Mouse (Mus musculus) MEL (cell line): ENCODE data around the gene Zbtb38. TPM values are rescaled to one million over a fixed set of nuclear protein-coding genes. Genes with fewer than 3 reads are reported as not detected.

Experiments
- DNase-seq: peaks from one replicate; pipeline ENCODE4 v3.0.0; 2011; ENCODE audit warnings: low read depth, low spot score
- H3K27ac ChIP-seq: 2 replicates; pipeline ENCODE4 v1.5.1; 2012; ENCODE audit warnings: low read depth, mild to moderate bottlenecking, control low read depth, low read length, moderate library complexity; ENCODE audit not compliant: control insufficient read depth
- H3K27me3 ChIP-seq, 2 experiments: fragments of 150-350 bp in 1 of 2; sonication (generic) in 1 of 2; 2 replicates each; pipeline ENCODE4 v1.6.1; 2012; ENCODE audit warnings: low read length in 2 of 2, mild to moderate bottlenecking in 2 of 2, improper control_type of control experiment in 1 of 2, moderate library complexity in 1 of 2; ENCODE audit not compliant: insufficient read depth in 2 of 2, control insufficient read depth in 1 of 2
- H3K36me3 ChIP-seq, 2 experiments: 2 replicates each; pipeline ENCODE4 v1.6.1; 2012 to 2014; ENCODE audit warnings: low read length in 2 of 2, improper control_type of control experiment in 1 of 2, inconsistent platforms in 1 of 2, mild to moderate bottlenecking in 1 of 2; ENCODE audit not compliant: insufficient read depth in 2 of 2, control insufficient read depth in 1 of 2
- H3K4me1 ChIP-seq, 2 experiments: fragments of 150-350 bp in 1 of 2; sonication (generic) in 1 of 2; 2 replicates each; pipeline ENCODE4 v1.6.1; 2012; ENCODE audit warnings: low read length in 2 of 2, improper control_type of control experiment in 1 of 2, mild to moderate bottlenecking in 1 of 2; ENCODE audit not compliant: insufficient read depth in 2 of 2, control insufficient read depth in 1 of 2
- H3K4me3 ChIP-seq, 2 experiments: fragments of 150-350 bp in 1 of 2; sonication (generic) in 1 of 2; 2 replicates each; pipeline ENCODE4 v1.5.1; 2012; ENCODE audit warnings: low read depth in 2 of 2, low read length in 2 of 2, mild to moderate bottlenecking in 2 of 2, moderate library complexity in 2 of 2, control low read depth in 1 of 2, improper control_type of control experiment in 1 of 2; ENCODE audit not compliant: control insufficient read depth in 1 of 2, insufficient read depth in 1 of 2
- H3K79me2 ChIP-seq: 2 replicates; pipeline ENCODE4 v1.6.1; 2012; ENCODE audit warnings: mild to moderate bottlenecking, low read length, moderate library complexity; ENCODE audit not compliant: control insufficient read depth, poor library complexity, insufficient read depth
- H3K9ac ChIP-seq: 2 replicates; pipeline ENCODE4 v1.6.1; 2012; ENCODE audit warnings: low read depth, mild to moderate bottlenecking, control low read depth, low read length, moderate library complexity; ENCODE audit not compliant: control insufficient read depth, poor library complexity, severe bottlenecking
- H3K9me3 ChIP-seq: fragments of 150-350 bp; sonication (generic); replicated peaks from 2 replicates; pipeline ENCODE4 v1.6.1; 2012; ENCODE audit warnings: mild to moderate bottlenecking, low read length, improper control_type of control experiment, moderate library complexity; ENCODE audit not compliant: insufficient read depth
- BHLHE40 ChIP-seq: IDR thresholded peaks from 2 replicates; pipeline ENCODE4 v1.6.1; 2012; ENCODE audit warnings: low read depth, mild to moderate bottlenecking, inconsistent platforms, low read length, improper control_type of control experiment, borderline replicate concordance
- CHD1 ChIP-seq: IDR thresholded peaks from 2 replicates; pipeline ENCODE4 v1.6.1; 2012; ENCODE audit warnings: low read depth, mild to moderate bottlenecking, inconsistent platforms, low read length, improper control_type of control experiment
- CTCF ChIP-seq, 3 experiments: IDR thresholded peaks in 2 of 3; conservative IDR thresholded peaks in 1 of 3; 2 replicates each; pipeline ENCODE4 v1.5.1; 2011 to 2012; ENCODE audit warnings: low read length in 3 of 3, low read depth in 2 of 3, mild to moderate bottlenecking in 2 of 3, improper control_type of control experiment in 1 of 3, inconsistent platforms in 1 of 3, mixed read lengths in 1 of 3, moderate library complexity in 1 of 3; ENCODE audit not compliant: control insufficient read depth in 1 of 3, insufficient read depth in 1 of 3, poor library complexity in 1 of 3, severe bottlenecking in 1 of 3
- E2F4 ChIP-seq: IDR thresholded peaks from 2 replicates; pipeline ENCODE4 v1.6.1; 2011; ENCODE audit warnings: low read depth, low read length, improper control_type of control experiment, borderline replicate concordance
- ETS1 ChIP-seq: IDR thresholded peaks from 2 replicates; pipeline ENCODE4 v1.6.1; 2012; ENCODE audit warnings: low read depth, mild to moderate bottlenecking, inconsistent platforms, low read length, improper control_type of control experiment, moderate library complexity
- GABPA ChIP-seq: IDR thresholded peaks from 2 replicates; pipeline ENCODE4 v1.6.1; 2012; ENCODE audit warnings: low read depth, mild to moderate bottlenecking, inconsistent platforms, low read length, improper control_type of control experiment, moderate library complexity
- HCFC1 ChIP-seq: IDR thresholded peaks from 2 replicates; pipeline ENCODE4 v1.6.1; 2012; ENCODE audit warnings: low read depth, mild to moderate bottlenecking, inconsistent platforms, low read length, improper control_type of control experiment, moderate library complexity
- JUND ChIP-seq: IDR thresholded peaks from 2 replicates; pipeline ENCODE4 v1.6.1; 2011; ENCODE audit warnings: low read depth, mild to moderate bottlenecking, improper control_type of control experiment, low read length
- MAFK ChIP-seq: IDR thresholded peaks from 2 replicates; pipeline ENCODE4 v1.6.1; 2011; ENCODE audit warnings: low read depth, mild to moderate bottlenecking, low read length, improper control_type of control experiment, borderline replicate concordance
- MAX ChIP-seq: IDR thresholded peaks from 2 replicates; pipeline ENCODE4 v1.6.1; 2011; ENCODE audit warnings: low read length, improper control_type of control experiment
- MEF2A ChIP-seq: IDR thresholded peaks from 2 replicates; pipeline ENCODE4 v1.6.1; 2014; ENCODE audit warnings: low read depth, mild to moderate bottlenecking, inconsistent platforms, low read length, improper control_type of control experiment; ENCODE audit not compliant: poor library complexity, insufficient replicate concordance, severe bottlenecking; ENCODE audit errors: extremely low read depth
- MYB ChIP-seq: IDR thresholded peaks from 2 replicates; pipeline ENCODE4 v1.6.1; 2011; ENCODE audit warnings: mild to moderate bottlenecking, low read depth, low read length, improper control_type of control experiment
- MYC ChIP-seq: IDR thresholded peaks from 2 replicates; pipeline ENCODE4 v1.6.1; 2011; ENCODE audit warnings: low read depth, mild to moderate bottlenecking, low read length, improper control_type of control experiment, moderate library complexity
- NELFE ChIP-seq: IDR thresholded peaks from 2 replicates; pipeline ENCODE4 v1.6.1; 2011; ENCODE audit warnings: low read depth, low read length, improper control_type of control experiment
- NRF1 ChIP-seq: IDR thresholded peaks from 2 replicates; pipeline ENCODE4 v1.6.1; 2014; ENCODE audit warnings: low read depth, mild to moderate bottlenecking, inconsistent platforms, low read length, improper control_type of control experiment, moderate library complexity; ENCODE audit not compliant: poor library complexity, insufficient read depth, severe bottlenecking
- RCOR1 ChIP-seq: IDR thresholded peaks from 2 replicates; pipeline ENCODE4 v1.6.1; 2012; ENCODE audit warnings: low read depth, mild to moderate bottlenecking, inconsistent platforms, low read length, improper control_type of control experiment
- SMC3 ChIP-seq: IDR thresholded peaks from 2 replicates; pipeline ENCODE4 v1.6.1; 2011; ENCODE audit warnings: low read depth, low read length, improper control_type of control experiment
- TAL1 ChIP-seq: IDR thresholded peaks from 2 replicates; pipeline ENCODE4 v1.6.1; 2012; ENCODE audit warnings: mild to moderate bottlenecking, inconsistent platforms, low read length, moderate library complexity, mixed read lengths
- TBP ChIP-seq: IDR thresholded peaks from 2 replicates; pipeline ENCODE4 v1.8.0; 2011; ENCODE audit warnings: low read depth, low read length, improper control_type of control experiment
- USF1 ChIP-seq: IDR thresholded peaks from 2 replicates; pipeline ENCODE4 v1.6.1; 2014; ENCODE audit warnings: low read depth, mild to moderate bottlenecking, inconsistent platforms, low read length, improper control_type of control experiment, moderate library complexity
- ZC3H11A ChIP-seq: IDR thresholded peaks from 2 replicates; pipeline ENCODE4 v1.6.1; 2012; ENCODE audit warnings: low read depth, mild to moderate bottlenecking, inconsistent platforms, low read length, improper control_type of control experiment
- ZMIZ1 ChIP-seq: IDR thresholded peaks from 2 replicates; pipeline ENCODE4 v1.6.1; 2012; ENCODE audit warnings: low read depth, mild to moderate bottlenecking, inconsistent platforms, low read length, improper control_type of control experiment, moderate library complexity
- polyA plus RNA-seq, 2 experiments: library from polyadenylated mRNA; stranded (reverse) in 1 of 2; unstranded in 1 of 2; fragments of >175 nt in 1 of 2; fragments of >200 nt in 1 of 2; gene quantifications; 2 replicates each; pipeline versions ENCODE4 v1.2.1 to v1.2.4; 2012; ENCODE audit warnings: low replicate concordance in 2 of 2, low read depth in 1 of 2; ENCODE audit not compliant: insufficient read length in 2 of 2, insufficient read depth in 1 of 2, missing spikeins in 1 of 2
- total RNA-seq: library from RNA; depleted of rRNA; stranded (reverse); fragments of 300-350 nt; gene quantifications from 2 replicates; pipeline ENCODE4 v1.2.3, GENCODE M21; 2012

Zbtb38 gene
- total and polyA plus RNA-seq, 3 experiments, result 10.9 to 65.0 (median 12.2) TPM

GRCm38 (mm10) chr9:96649924-96650323 is 102.7 kb downstream of the Zbtb38 start:
- Histone ChIP-seq H3K4me1 (peaks cover 6 to 9% of the 10 kb centered on the region in 2 experiments), H3K9ac (no peak overlapping the region), H3K27me3 (no peaks in the 10 kb centered on the region), H3K36me3 (peaks cover 0 to 12% of the 10 kb centered on the region in 2 experiments; a peak in 2 of 4 replicates), H3K4me3 (no peak overlapping the region), H3K27ac (no peak overlapping the region), H3K79me2 (no peaks in the 10 kb centered on the region), H3K9me3 (no peaks in the 10 kb centered on the region)
- no peak for TF ChIP-seq ZC3H11A
- TF ChIP-seq BHLHE40, result no peak
- no peak for TF ChIP-seq MAFK
- no peak for TF ChIP-seq ZMIZ1
- TF ChIP-seq TAL1, result no peak
- TF ChIP-seq NELFE, result no peak
- TF ChIP-seq HCFC1, result no peak
- no peak for TF ChIP-seq TBP
- TF ChIP-seq MEF2A, result no peak
- no peak for TF ChIP-seq USF1
- no peak for TF ChIP-seq MAX
- no peak for TF ChIP-seq MYC
- no peak for TF ChIP-seq SMC3
- TF ChIP-seq NRF1, result no peak
- no peak for TF ChIP-seq E2F4
- no peak for TF ChIP-seq CHD1
- TF ChIP-seq GABPA, result no peak
- TF ChIP-seq ETS1, result no peak
- no peak for DNase-seq

- no peaks in the 10 kb centered on the region for H3K79me2 ChIP-seq
- H3K9ac ChIP-seq, result no peak overlapping the region
- TF ChIP-seq JUND (no peak), HCFC1 (no peak), TBP (no peak), CHD1 (no peak), CTCF (IDR thresholded peaks at IDR 0.05 in 2 of 3, conservative IDR thresholded peaks at IDR 0.05 in 1 of 3; ENCODE audit: control insufficient read depth in 1 of 3, insufficient read depth in 1 of 3, low read depth in 2 of 3, low read length in 3 of 3, poor library complexity in 1 of 3, severe bottlenecking in 1 of 3) (no peak), ZC3H11A (no peak), GABPA (no peak), RCOR1 (no peak), MYB (no peak), ETS1 (no peak)
- H3K27ac ChIP-seq, result no peak overlapping the region
- peaks cover 6 to 9% of the 10 kb centered on the region in 2 experiments for H3K4me1 ChIP-seq
- no peaks in the 10 kb centered on the region for H3K9me3 ChIP-seq
- no peaks in the 10 kb centered on the region for H3K27me3 ChIP-seq
- no peak for DNase-seq
- no peak overlapping the region for H3K4me3 ChIP-seq
- peaks cover 0 to 9% of the 10 kb centered on the region in 2 experiments; a peak in 2 of 4 replicates for H3K36me3 ChIP-seq
Observed at GRCm38 (mm10) chr9:96649362-96649761, 103.3 kb downstream of the Zbtb38 start.
